Mouse (Mus musculus) embryonic facial prominence, embryonic 13.5 days (tissue): Measurements from ENCODE around the gene Dgcr8. TPM values are rescaled to one million over a fixed set of nuclear protein-coding genes. Genes with fewer than 3 reads are reported as not detected.
"Not testable (repeated sequence)": the region's sequence is repeated elsewhere in the genome, so short reads cannot be mapped to it uniquely, and the experiment has no call there.

ENCODE experiments used
- ATAC-seq: fragments of 200-750 bp; cut with Nextera tagmentation; 2 replicates; pipeline ENCODE4 v1.8.0; 2017; ENCODE audit warnings: low read depth; ENCODE audit not compliant: insufficient number of reproducible peaks, insufficient read depth, low FRiP score, low TSS enrichment
- H3K27ac ChIP-seq: fragments of 300-500 bp; sonication (generic); 2 replicates; pipeline ENCODE4 v1.5.1; 2015; ENCODE audit warnings: moderate library complexity, mild to moderate bottlenecking, inconsistent platforms
- H3K27me3 ChIP-seq: fragments of 300-500 bp; sonication (generic); 2 replicates; pipeline ENCODE4 v1.6.1; 2015; ENCODE audit warnings: mild to moderate bottlenecking, inconsistent platforms
- H3K36me3 ChIP-seq: fragments of 300-500 bp; sonication (generic); 2 replicates; pipeline ENCODE4 v1.6.1; 2015; ENCODE audit warnings: mild to moderate bottlenecking, inconsistent platforms
- H3K4me1 ChIP-seq: fragments of 300-500 bp; sonication (generic); 2 replicates; pipeline ENCODE4 v1.6.1; 2015; ENCODE audit warnings: inconsistent platforms
- H3K4me2 ChIP-seq: fragments of 300-500 bp; sonication (generic); 2 replicates; pipeline ENCODE4 v1.6.1; 2015; ENCODE audit warnings: moderate library complexity, mild to moderate bottlenecking, inconsistent platforms
- H3K4me3 ChIP-seq: fragments of 300-500 bp; sonication (generic); 2 replicates; pipeline ENCODE4 v1.5.1; 2015; ENCODE audit warnings: mild to moderate bottlenecking, inconsistent platforms
- H3K9ac ChIP-seq: fragments of 300-500 bp; sonication (generic); 2 replicates; pipeline ENCODE4 v1.6.1; 2015; ENCODE audit warnings: mild to moderate bottlenecking, inconsistent platforms
- H3K9me3 ChIP-seq: fragments of 300-500 bp; sonication (generic); 2 replicates; pipeline ENCODE4 v1.6.1; 2016; ENCODE audit warnings: inconsistent platforms
- WGBS: fragments of 180-500 bp; shearing (Covaris S2); methylation state at CpG from one replicate; pipeline ENCODE4 v1.1.7; 2015; ENCODE audit warnings: mixed read lengths; 5-methylcytosine and 5-hydroxymethylcytosine counted together
- polyA plus RNA-seq: library from polyadenylated mRNA; unstranded; fragments of >200 nt; fragmentation: Nextera tagmentation; extraction: Ambion mirVana; gene quantifications from 2 replicates; pipeline ENCODE4 v1.2.1, GENCODE M21; 2015

Gene Dgcr8
- polyA plus RNA-seq, 1 experiment from 2014 or later: 38.6 TPM

DNA sequence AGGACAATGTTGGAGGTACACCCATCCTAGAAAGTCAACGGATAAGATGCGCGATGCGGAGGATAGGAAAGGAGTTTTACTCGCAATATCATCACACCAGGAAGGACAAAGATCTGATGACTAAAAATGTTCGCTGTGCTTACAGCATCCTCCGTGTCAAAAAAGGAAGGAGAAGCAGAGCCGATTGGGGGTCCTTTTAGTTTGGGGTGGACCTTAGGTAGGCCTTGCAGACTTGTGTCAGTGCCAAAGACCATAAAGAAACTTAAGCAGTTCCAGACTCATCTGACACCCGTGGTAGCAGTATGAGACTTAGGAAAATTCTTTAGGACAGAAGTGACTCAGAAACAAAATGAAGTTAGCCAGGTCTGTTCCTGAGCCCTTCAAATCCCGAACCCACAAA lies 568 bp upstream of the Dgcr8 start:
- H3K9me3 ChIP-seq, H3K27me3 ChIP-seq, ATAC-seq: not testable (repeated sequence)
- Histone ChIP-seq H3K27ac (peak overlapping the region; percentile 91), H3K4me1 (peaks cover 29% of the 10 kb centered on the region), H3K9ac (peak overlapping the region; percentile 95), H3K36me3 (peaks cover 21% of the 10 kb centered on the region), H3K4me2 (peak overlapping the region; percentile 53), H3K4me3 (peak overlapping the region; percentile 93)
- 4% methylated on average over 10 of the region's 10 CpGs for WGBS

DNA sequence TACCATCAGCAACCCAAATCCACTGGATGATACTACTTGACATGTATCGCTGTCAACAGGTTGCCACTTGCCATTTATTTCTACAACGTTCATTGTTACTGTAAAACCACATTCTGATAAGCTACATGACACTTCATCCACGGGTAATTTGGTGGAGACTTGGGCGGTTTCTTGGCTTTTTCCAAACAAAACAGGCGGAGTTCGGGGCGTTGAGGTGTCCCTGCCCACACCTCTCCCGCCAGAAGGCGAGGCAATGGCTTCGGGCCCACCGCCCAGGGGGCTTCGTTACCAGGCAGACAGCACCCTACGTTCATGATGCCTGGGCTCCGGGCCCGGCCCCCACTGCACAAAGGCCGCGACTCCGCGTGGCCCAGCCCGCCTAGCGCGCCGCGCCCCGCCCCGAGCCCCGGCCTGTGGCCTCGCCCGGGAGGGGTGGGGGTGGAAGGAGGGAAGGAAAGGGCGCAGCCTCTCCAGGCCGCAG lies 425 bp downstream of the Dgcr8 start:
- Histone ChIP-seq H3K4me1 (peaks cover 29% of the 10 kb centered on the region), H3K36me3 (peaks cover 30% of the 10 kb centered on the region), H3K4me3 (peak overlapping the region; percentile 93), H3K9me3 (no peaks in the 10 kb centered on the region), H3K27ac (peak overlapping the region; percentile 91), H3K9ac (peak overlapping the region; percentile 95), H3K4me2 (peak overlapping the region; percentile 95), H3K27me3 (no peaks in the 10 kb centered on the region)
- ATAC-seq: peak; percentile 77
- under 1% methylated on average over 17 of the region's 31 CpGs for WGBS

DNA sequence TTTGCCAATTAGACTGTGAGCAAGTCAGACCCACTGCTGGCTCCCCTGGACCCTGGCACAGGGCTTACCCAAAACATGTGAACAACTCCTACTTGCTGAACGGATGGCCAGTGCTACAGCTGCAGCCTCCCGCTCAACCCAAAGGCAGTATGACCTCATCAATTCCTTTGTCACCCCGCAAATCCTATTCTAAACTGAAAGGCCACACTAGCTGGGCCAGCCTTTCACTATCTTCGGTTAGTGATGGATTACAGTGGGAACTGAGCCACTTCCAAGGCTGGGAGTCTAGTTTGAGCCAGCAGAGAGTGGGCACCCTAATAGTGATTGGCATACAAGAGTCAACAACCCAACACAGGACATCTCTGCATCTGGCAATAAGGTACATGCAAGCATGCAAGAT lies 880 bp downstream of the Dgcr8 start:
- H3K9me3 ChIP-seq: no peaks in the 10 kb centered on the region
- peak overlapping the region; percentile 93 for H3K4me3 ChIP-seq
- ATAC-seq: no peak
- H3K4me2 ChIP-seq: peak overlapping the region; percentile 95
- peaks cover 34% of the 10 kb centered on the region for H3K36me3 ChIP-seq
- H3K9ac ChIP-seq: peak overlapping the region; percentile 95
- H3K27ac ChIP-seq: peak overlapping the region; percentile 91; the same call in 1 of the 2 replicates
- H3K27me3 ChIP-seq: no peaks in the 10 kb centered on the region
- 1% methylated on average over 4 of the region's 4 CpGs for WGBS
- peaks cover 29% of the 10 kb centered on the region for H3K4me1 ChIP-seq

DNA sequence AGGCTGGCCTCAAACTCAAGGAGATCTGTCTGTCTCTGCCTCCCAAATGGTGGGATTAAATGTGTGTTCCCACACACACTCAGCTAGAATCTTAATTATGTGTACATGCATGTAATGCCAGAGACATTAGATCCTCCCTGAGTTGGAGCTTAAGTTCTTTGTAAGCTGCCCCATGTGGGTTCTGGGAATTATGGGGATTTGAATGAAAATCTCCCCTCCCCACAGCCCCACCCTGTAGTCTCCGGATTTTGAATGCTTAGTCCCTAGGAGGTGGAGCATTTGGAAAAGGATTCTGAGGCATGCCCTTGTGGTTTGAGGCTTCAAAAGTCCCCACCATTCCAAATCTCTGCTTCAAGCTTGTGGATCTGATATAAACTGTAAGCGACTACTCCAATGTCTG lies 13.9 kb downstream of the Dgcr8 start:
- no peaks in the 10 kb centered on the region for H3K9me3 ChIP-seq
- no peaks in the 10 kb centered on the region for H3K27me3 ChIP-seq
- H3K4me3 ChIP-seq: no peak overlapping the region
- no peak for ATAC-seq
- no peak overlapping the region for H3K27ac ChIP-seq
- H3K9ac ChIP-seq: no peak overlapping the region
- H3K4me1 ChIP-seq: no peaks in the 10 kb centered on the region
- H3K4me2 ChIP-seq: no peak overlapping the region
- WGBS: 70% methylated on average over 2 of the region's 2 CpGs
- peaks cover 91% of the 10 kb centered on the region for H3K36me3 ChIP-seq

DNA sequence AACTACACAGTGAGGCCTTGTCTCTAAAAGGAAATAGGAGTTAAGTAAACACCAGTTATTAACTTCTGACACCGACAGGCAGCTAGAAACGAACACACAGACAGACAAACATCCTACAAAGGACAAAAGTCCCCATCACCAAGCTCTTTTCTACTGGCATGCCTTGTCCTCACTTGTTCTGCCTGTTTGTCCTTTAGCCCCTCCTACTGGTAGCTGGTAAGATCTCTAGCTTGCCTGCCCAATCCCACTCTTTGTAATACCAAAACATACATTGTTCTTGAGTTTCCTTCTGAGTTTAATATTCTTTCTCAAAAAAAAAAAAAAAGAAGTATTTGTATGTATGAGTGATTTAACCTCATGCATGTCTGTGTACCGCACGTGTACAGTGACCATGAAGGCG lies 20.9 kb downstream of the Dgcr8 start:
- Histone ChIP-seq H3K9ac (no peak overlapping the region), H3K4me1 (no peaks in the 10 kb centered on the region), H3K4me3 (no peak overlapping the region), H3K9me3 (no peaks in the 10 kb centered on the region), H3K27ac (no peak overlapping the region), H3K36me3 (peaks cover 90% of the 10 kb centered on the region), H3K27me3 (no peaks in the 10 kb centered on the region), H3K4me2 (no peak overlapping the region)
- WGBS: 89% methylated on average over 5 of the region's 5 CpGs
- no peak for ATAC-seq

DNA sequence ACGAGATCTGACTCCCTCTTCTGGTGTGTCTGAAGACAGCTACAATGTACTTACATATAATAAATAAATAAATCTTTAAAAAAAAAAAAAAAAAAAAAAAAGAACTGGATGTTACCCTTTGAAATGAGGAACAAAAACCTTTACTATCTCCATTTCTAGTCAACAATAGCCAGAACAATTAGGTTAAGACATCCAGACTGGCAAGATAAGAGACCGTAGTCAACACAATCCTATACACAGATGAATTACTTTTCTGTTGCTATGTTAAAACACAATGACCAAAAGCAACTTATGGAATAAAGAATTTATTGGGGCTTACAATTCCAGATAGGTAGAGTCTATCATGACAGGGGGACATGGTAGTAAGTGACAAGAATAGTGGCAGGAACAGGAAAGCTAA lies 24.0 kb downstream of the Dgcr8 start:
- Histone ChIP-seq H3K9ac (no peak overlapping the region), H3K36me3 (peaks cover 90% of the 10 kb centered on the region), H3K4me1 (no peaks in the 10 kb centered on the region), H3K27me3 (no peaks in the 10 kb centered on the region), H3K9me3 (no peaks in the 10 kb centered on the region), H3K4me3 (no peak overlapping the region), H3K27ac (no peak overlapping the region), H3K4me2 (no peak overlapping the region)
- ATAC-seq: no peak
- 89% methylated on average over 2 of the region's 2 CpGs for WGBS

DNA sequence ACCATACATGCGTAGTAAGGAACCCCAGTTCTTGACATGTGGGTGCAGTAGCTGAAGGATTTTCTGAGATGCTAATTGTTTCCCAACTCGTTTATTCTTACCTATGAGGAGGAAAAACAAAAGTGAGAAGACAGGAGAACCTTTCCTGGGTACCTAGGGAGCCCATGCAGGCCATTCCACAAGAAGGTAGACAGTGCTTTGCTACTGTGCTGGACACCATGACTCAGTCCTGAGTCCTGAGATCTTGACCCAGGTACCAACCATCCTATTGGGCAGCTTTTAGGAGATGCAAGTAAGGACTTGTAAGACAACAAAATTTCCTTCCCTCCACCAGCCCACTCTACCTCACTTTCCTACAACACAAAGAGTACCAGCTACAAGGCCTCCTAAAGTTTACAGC lies 30.8 kb downstream of the Dgcr8 start, which contains the start of gene Gm49776:
Gm49776 (minus strand) TSS at position 101 of the 400 bp plus-strand sequence.
- Histone ChIP-seq H3K4me2 (no peak within 1 kb of the TSS), H3K36me3 (peaks cover 94% of the 10 kb centered on the region), H3K4me3 (no peak within 1 kb of the TSS), H3K9ac (no peak within 1 kb of the TSS), H3K9me3 (no peaks in the 10 kb centered on the region), H3K27ac (no peak within 1 kb of the TSS), H3K27me3 (no peaks in the 10 kb centered on the region), H3K4me1 (no peaks in the 10 kb centered on the region)
- WGBS: 97% methylated on average over 2 of the region's 2 CpGs
- ATAC-seq: no peak

DNA sequence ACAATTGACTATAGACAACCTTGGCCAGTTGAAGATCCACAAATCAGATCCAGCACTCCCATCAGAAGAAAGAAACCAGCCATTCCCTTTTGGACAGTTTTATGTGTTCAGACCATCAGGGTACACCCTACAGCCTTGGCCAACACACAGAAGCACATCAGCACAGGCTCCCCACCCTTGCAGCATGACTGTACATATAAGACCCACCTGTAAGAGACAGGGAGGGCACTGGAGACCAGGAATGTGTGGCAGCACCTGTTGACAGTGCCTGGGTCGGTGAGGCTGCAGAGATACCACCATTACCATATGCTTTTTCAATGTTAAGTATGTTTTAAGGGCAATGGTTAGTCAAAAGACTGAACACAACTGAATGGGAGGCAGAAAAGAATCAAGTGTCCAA lies 35.2 kb downstream of the Dgcr8 start:
- WGBS: 89% methylated on average over 1 of the region's 1 CpGs
- no peak for ATAC-seq
- H3K9me3 ChIP-seq: no peaks in the 10 kb centered on the region
- no peak overlapping the region for H3K4me3 ChIP-seq
- H3K4me2 ChIP-seq: no peak overlapping the region
- no peaks in the 10 kb centered on the region for H3K27me3 ChIP-seq
- H3K27ac ChIP-seq: no peak overlapping the region
- peaks cover 24% of the 10 kb centered on the region for H3K4me1 ChIP-seq
- H3K9ac ChIP-seq: no peak overlapping the region
- H3K36me3 ChIP-seq: peaks cover 78% of the 10 kb centered on the region

DNA sequence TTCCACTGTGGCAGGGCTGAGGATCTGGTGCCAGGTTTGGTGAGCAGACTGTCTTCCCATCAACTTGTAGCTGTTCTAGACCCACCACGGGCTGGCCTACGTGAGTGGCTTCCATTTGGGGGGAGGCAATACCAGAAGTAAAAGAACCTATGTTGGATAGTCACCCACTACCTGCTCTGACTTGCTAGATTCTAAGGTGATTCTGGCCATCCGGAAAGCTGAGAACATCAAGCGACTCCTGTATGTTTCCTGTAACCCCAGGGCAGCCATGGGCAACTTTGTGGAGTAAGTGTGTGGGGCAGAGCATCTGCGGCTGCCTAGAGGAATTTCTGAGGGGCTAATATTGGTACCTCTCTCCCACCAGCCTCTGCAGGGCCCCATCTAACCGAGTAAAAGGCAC lies 36.3 kb downstream of the Dgcr8 start:
- Histone ChIP-seq H3K9me3 (no peaks in the 10 kb centered on the region), H3K4me1 (peaks cover 24% of the 10 kb centered on the region), H3K4me2 (no peak overlapping the region), H3K27me3 (no peaks in the 10 kb centered on the region), H3K9ac (no peak overlapping the region), H3K4me3 (no peak overlapping the region), H3K36me3 (peaks cover 69% of the 10 kb centered on the region), H3K27ac (no peak overlapping the region)
- no peak for ATAC-seq
- 84% methylated on average over 6 of the region's 6 CpGs for WGBS

DNA sequence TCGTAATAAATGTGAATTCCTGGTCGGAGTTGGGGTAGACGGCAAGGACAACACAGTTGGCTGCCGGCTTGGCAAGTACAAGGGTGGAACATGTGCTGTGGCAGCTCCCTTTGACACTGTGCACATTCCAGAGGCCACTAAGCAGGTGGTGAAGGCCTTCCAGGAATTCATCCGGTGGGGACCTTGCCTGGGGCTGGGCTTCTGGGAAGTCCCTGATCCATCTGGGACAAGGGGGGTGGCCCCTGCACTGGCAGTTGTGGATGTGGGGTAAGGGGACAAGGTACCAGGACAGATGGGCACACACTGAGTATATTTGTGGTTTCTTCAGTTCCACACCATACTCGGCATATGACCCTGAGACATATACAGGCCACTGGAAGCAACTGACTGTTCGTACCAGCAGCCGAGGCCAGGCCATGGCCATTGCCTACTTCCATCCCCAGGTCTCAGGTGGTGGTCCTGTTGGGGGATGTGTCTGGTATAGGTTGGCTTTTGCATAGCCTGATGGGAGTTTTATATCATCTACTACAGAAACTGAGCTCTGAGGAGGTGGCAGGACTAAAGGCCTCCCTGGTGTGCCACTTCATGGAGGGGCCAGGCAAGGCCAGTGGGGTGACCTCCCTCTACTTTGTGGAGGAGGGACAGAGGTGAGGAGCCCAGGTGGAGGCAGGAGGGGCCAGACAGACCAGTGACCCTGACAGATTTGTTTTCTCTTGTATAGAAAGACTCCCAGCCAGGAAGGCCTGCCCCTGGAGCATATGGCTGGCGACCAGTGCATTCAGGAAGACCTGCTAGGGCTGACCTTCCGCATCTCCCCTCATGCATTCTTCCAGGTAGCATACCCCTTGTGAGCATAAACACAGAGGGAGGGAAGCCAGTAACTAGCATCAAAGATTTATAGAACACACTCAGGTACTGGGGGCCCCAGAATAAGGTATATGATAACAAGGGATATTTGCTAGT lies 37.9 kb downstream of the Dgcr8 start:
- Histone ChIP-seq H3K36me3 (peaks cover 63% of the 10 kb centered on the region), H3K4me1 (peaks cover 39% of the 10 kb centered on the region), H3K9me3 (no peaks in the 10 kb centered on the region), H3K9ac (peak overlapping the region; percentile 95), H3K27me3 (no peaks in the 10 kb centered on the region), H3K4me3 (peak overlapping the region; percentile 15), H3K4me2 (peak overlapping the region; percentile 96), H3K27ac (no peak overlapping the region)
- 74% methylated on average over 10 of the region's 10 CpGs for WGBS
- ATAC-seq: no peak

DNA sequence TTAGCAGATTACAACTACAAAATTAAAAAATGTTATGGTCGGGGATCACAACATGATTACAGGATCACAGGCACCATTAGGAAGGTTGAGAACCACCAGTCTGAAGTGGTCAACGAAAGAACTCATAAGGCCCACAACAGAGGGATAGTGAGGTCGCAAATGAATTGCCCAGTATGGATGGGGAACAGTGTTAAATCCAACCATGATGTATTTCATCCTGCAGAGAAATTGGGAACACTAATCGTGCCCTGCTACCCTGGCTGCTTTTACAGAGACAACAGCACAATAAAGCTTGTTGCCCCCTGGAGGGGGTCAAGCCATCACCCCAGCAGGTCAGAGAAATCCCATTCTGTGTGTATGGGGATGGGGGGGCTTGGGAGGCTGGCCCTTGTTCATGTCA lies 38.8 kb downstream of the Dgcr8 start:
- Histone ChIP-seq H3K9ac (peak overlapping the region; percentile 95), H3K27me3 (no peaks in the 10 kb centered on the region), H3K36me3 (peaks cover 64% of the 10 kb centered on the region), H3K27ac (no peak overlapping the region), H3K4me2 (peak overlapping the region; percentile 96), H3K9me3 (no peaks in the 10 kb centered on the region), H3K4me1 (peaks cover 39% of the 10 kb centered on the region), H3K4me3 (peak overlapping the region; percentile 95)
- WGBS: 68% methylated on average over 4 of the region's 4 CpGs
- no peak for ATAC-seq
